Mouse (Mus musculus) adrenal gland, postnatal 14 days (tissue): ENCODE measurements around the gene Runx2. TPM values are rescaled to one million over a fixed set of nuclear protein-coding genes. Genes with fewer than 3 reads are reported as not detected.

Experiments used
- DNase-seq: peaks from one replicate; pipeline ENCODE4 v3.0.0; 2021; ENCODE audit warnings: mixed read lengths
- total RNA-seq: library from RNA; stranded (reverse); gene quantifications from 2 replicates; pipeline ENCODE4 v1.2.3, GENCODE M21; 2021

Gene Runx2
- total RNA-seq, 1 experiment from 2014 or later: 15.9 TPM

DNA sequence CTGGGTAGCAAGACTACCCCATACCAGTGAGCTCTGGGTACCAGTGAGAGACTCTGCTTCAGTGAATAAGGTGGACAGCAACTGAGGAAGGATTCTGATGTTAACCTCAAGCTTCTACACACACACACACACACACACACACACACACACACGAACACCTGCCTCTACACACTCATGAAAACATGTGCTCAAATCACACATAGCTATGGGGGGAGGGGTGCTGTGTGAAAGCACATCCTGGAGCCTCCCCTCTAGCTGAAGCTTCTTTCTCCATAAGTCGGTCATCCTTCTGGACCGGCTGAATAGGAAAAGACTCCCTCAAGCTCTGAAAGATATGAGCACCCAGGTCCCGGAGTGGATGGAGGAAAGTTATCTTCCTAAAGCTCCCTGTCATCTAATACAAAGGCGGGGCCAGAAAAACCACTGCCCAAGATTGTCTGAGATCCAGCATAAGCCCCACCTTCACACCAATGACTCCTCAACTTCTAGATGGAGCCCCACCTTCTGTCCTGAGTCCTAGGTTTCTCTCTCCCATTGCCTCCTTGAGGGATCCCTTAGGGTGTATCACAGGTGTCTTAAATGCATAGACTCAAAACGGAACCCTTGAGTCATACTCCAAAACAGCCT is 152.4 kb downstream of the Runx2 start:
- DNase-seq: no peak

GRCm38 (mm10) chr17:44660121-44660806 is 154.3 kb downstream of the Runx2 start:
- no peak for DNase-seq

DNA sequence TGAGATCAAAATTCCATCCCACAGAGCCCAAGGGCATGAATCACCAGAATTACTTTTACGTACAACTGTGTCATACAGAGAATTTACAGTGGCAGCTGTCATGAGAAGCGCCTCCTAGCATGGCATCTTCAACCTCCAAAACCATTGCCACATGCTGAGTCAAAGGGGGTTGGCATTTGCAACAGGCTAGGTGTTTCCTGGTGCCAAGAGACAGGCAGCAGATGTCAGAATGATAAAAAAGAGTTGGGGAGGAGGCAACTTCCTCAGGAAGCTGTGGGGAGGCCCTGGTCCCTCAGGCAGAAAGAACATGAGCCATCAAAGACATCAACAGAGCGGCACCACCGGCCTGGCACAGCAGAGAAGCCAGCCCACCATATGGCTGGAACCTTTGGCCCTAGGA is 160.1 kb downstream of the Runx2 start:
- DNase-seq: peak; percentile 56

DNA sequence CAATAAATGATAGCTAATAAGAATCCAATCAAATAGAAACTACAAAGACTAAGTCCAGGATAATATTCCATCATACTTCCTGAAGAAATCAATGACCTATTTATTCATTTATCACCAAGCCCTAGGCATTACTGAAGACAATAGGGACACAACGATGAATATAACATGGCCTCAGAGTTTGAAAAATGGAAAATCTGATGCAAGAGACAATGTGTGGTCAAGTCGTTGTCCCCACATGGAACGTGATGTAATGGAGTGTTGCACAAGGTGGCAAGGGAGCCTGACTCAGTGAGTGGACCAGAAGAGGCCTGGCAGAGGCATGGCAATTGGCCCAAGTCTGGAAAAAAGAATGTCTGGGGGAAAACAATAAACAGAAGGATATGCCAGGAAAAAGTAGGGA is 161.5 kb downstream of the Runx2 start:
- peak; percentile 66 for DNase-seq

GRCm38 (mm10) chr17:44652054-44652453 is 162.5 kb downstream of the Runx2 start:
- no peak for DNase-seq

GRCm38 (mm10) chr17:44651613-44652012 is 163.0 kb downstream of the Runx2 start:
- no peak for DNase-seq

- no peak for DNase-seq
These were observed 164.2 kb downstream of the Runx2 start for GRCm38 (mm10) chr17:44650431-44650830.

DNA sequence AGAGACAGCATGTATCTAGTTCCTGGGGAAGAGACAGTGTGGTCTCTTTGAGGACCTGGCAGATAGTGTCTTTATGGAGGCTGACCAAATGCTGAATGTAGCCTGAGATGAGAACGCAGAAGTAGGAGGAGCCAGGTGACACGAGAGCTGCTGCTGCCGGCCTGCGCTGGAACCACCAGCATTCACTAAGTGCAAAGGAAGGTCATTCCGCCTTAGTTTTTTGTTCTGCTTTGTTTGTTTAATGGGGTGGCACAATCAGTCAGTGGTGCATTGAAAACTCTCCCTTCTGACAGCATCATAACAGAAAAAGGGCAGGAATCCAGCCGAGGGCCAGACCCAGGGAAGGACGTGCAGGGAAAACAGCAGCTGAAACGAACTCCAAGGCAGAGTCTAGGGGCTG is 165.5 kb downstream of the Runx2 start:
- DNase-seq: no peak

GRCm38 (mm10) chr17:44647916-44648315 is 166.7 kb downstream of the Runx2 start:
- DNase-seq: no peak

DNA sequence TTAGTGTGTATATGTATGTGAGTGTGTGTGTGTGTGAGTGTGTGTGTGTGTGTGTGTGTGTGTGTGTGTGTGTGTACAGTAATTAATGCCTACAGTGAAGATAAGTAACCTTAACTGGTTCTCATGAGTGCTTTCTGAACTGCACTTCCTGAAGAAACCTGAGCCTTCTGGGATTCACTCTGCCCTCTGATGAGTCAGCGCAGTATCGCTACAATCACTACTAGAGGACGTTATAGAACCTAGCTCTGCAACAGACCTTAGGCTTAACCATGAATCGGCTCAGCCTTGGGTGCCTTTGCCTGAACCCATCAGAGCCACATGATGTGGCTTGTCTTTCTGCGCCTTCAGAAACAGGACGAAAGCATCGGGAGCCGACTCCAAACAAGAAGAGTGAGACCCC is 169.5 kb downstream of the Runx2 start:
- DNase-seq: no peak

DNA sequence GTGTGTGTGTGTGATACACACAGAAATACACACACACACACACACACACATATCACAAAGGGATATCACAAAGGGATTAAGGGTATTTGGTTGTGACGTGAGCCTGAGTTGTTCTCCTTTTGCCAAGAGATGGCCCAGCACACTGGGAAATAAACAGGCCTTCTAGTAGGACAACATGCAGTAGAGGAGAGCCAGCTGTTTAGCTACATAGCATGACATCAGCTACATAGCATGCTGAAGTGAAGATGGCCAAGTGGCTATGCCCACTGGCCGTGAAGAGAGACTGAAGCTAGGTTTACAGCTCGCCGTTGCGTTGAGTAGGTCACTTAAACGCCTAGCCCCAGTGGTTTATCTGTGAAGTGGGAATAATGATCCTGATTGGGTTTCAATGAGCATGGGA is 171.3 kb downstream of the Runx2 start:
- no peak for DNase-seq

DNA sequence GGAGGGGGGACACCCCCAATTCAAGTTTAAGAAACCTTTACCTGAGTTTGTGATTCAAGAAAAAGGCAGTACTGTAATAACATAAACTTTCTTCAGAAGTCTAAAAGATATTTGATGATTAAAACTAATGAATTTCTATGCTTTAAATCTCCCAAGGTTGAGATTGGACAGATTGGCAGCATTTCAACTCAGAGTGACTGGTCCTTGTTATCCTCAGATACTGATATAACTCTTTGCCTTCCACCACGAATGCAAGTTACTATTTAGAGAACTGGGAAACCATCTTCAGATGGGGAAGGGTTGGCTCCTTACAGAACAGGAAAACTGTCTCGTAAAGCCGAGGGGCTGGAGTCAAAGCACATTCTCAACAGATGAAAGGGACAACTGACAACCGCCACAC is 172.5 kb downstream of the Runx2 start:
- peak; percentile 20 for DNase-seq

GRCm38 (mm10) chr17:44640910-44641309 is 173.7 kb downstream of the Runx2 start:
- no peak for DNase-seq

DNA sequence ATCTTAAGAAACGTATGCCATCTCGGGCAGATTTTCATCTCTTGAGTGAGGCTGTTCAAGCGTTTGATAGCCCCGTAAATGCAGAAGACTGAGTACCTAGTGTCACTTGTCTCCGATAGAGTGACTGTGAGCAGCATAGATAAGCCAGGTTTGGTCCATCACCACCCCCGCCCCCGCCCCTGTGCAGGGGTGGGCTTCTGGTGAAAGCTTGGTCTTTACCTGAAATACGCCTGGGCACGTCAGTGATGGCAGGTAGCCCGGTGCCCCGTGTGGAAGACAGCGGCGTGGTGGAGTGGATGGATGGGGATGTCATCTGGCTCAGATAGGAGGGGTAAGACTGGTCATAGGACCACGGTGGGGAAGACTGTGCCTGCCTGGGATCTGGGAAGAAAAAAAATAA is 175.2 kb downstream of the Runx2 start:
- no peak for DNase-seq

- no peak for DNase-seq
These were observed 177.3 kb downstream of the Runx2 start for GRCm38 (mm10) chr17:44637181-44637880.

DNA sequence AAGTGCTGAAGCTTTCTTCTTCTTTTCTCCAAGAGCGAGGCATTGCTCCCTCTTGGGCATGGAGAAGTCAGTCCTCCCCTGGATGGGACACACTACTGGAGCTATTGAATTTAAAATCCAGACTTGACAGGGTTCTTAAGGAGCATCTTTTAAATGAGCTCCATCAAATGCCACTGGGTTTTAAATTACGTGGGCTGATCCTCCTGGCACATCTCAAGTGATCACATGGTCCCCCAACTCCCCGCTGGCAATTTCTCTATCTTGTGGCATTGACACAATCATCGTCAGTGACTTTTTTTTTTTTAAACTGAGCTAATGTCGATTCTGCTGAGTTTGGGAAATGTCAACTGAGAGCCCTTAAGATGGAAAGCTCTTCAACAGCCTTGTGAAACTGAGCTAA is 180.1 kb downstream of the Runx2 start:
- DNase-seq: no peak

GRCm38 (mm10) chr17:44633607-44634415 is 180.8 kb downstream of the Runx2 start:
- DNase-seq: no peak

- DNase-seq: no peak
These were observed 181.7 kb downstream of the Runx2 start for GRCm38 (mm10) chr17:44632941-44633340.

DNA sequence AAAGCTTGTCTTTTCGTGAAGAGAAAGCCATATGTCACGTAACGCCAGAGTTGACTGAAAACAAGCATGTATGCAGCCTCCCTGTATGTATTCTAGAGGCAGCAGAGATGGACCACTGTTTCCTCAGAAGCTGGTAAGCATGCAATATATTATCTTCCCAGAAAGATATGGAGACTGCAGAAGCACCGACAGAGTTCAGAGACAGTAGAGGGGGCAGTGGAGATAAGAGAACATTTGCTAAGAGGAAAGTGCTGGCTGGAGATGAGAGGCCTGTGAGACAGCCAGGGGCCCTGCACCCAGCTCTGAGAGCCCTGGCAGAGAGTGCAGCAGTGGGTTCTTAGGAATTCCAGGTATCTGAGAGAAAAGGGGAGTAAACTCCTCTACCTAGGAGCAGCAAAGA is 182.3 kb downstream of the Runx2 start:
- no peak for DNase-seq

- no peak for DNase-seq
These were observed 183.0 kb downstream of the Runx2 start for GRCm38 (mm10) chr17:44631577-44631976.

DNA sequence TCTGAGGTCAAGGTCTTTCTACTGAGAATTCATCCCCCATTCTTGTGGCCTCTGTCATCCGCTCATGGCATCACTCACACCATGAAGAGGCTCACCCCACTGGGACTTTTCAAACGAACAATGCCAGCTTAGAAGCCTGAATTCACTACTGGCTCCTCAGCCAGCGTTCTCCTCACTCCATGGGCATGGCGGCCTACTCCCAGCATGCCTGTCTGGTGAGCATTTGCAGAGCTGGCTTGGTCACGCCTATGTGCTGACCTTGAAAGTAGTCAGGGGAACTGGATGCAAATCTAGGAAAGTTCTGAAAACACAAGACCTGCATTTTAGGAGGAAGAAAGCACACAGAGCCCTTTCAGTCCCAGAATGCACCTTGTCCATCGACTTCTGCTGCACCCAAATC is 187.3 kb downstream of the Runx2 start:
- DNase-seq: no peak

- DNase-seq: no peak
These were observed 190.9 kb downstream of the Runx2 start for GRCm38 (mm10) chr17:44623707-44624106.

GRCm38 (mm10) chr17:44623271-44623670 is 191.3 kb downstream of the Runx2 start:
- no peak for DNase-seq
